Mouse (Mus musculus): ENCODE measurements around the gene Zfp414.

DNA sequence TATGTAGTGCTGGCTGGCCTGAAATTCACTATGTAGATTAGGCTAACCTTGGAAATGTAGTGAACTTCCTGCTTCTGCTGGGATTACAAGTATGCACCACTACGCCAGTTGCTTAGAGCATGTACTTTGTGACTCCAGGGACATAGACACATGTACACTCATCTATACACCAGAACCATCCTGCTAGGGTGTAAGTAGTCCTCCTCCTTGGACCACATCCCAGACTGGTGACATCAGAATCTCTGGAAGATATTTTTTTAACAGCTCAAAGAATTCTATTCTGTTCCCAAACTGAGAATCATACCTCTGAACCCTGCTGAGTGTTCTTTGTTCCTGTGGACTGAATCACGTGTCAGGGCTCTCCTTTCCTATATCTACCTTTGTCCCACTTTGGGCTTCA is 8.1 kb downstream of the Zfp414 start:
- TF ChIP-seq CTCF (IDR thresholded peaks at IDR 0.05; ENCODE audit: low read depth) (no peak), EP300 (IDR thresholded peaks at IDR 0.05; ENCODE audit: low read depth) (no peak)

Measured in heart, postnatal 0 days (tissue).